Mouse (Mus musculus) liver, embryonic 14.5 days (tissue): ENCODE data around the gene Fez1.

Experiments used
- CTCF ChIP-seq: IDR thresholded peaks from 2 replicates; pipeline ENCODE4 v1.5.1; 2016; ENCODE audit warnings: antibody characterized with exemption, low read depth, control low read depth
- EP300 ChIP-seq: IDR thresholded peaks from 2 replicates; pipeline ENCODE4 v1.6.1; 2016; ENCODE audit warnings: antibody characterized with exemption, low read depth

- TF ChIP-seq EP300 (no peak), CTCF (no peak)
These were observed 34.7 kb downstream of the Fez1 start for GRCm38 (mm10) chr9:36856351-36856750.
